Mouse (Mus musculus): ENCODE results near the gene Aplf. TPM values are rescaled to one million over a fixed set of nuclear protein-coding genes. Genes with fewer than 3 reads are reported as not detected.

The Aplf gene
- polyA plus RNA-seq, 2 experiments = 10.3 to 14.3 TPM

DNA sequence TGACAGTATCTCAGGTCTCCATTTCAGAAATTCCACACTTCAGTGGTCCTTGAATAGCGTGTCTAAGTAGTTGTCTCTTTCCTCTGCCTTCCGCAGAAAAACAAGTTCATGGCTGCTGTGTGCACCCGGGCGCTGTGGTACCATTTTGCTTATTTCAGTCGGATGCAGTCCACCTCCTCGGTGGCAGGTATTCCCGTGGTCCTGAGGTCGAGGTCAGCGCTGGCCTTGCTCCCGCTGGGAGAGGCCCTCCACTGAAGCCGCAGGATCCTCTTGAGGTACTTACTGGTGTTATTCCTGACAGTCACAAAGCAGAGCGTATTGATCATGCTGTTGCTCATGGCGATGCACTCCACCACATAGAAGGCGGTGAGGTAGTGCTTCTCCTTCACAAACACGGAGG, 90.9 kb downstream of the Aplf start:
- Histone ChIP-seq H3K4me3 (replicated peaks; ENCODE audit: low read length) (no peak overlapping the region), H3K27ac (replicated peaks; ENCODE audit: low read depth, low read length) (no peak overlapping the region), H3K4me1 (ENCODE audit: control insufficient read depth, insufficient read depth, low read length) (peaks cover 14% of the 10 kb centered on the region; the same call in 1 of the 2 replicates), H3K4me2 (replicated peaks; ENCODE audit: low read depth, low read length, severe bottlenecking) (no peak overlapping the region), H3K9ac (ENCODE audit: low read depth, low read length, severe bottlenecking) (no peak overlapping the region), H3K9me3 (ENCODE audit: control insufficient read depth, low read length) (no peaks in the 10 kb centered on the region), H3K27me3 (ENCODE audit: control insufficient read depth, insufficient read depth, low read length) (no peaks in the 10 kb centered on the region), H3K36me3 (ENCODE audit: control insufficient read depth, insufficient read depth, low read length) (no peaks in the 10 kb centered on the region)
- DNase-seq (ENCODE audit: low spot score) = no peak
- WGBS = 92% methylated on average over 15 of the region's 15 CpGs
- no peak for TF ChIP-seq POLR2A (IDR thresholded peaks at IDR 0.05; ENCODE audit: borderline replicate concordance, extremely low read depth, insufficient read depth, insufficient read length)
- ATAC-seq (ENCODE audit: low FRiP score, low read depth) = no peak

Other genes starting within 250 kb of the Aplf start
- gene Bmp10, start 243.2 kb downstream of the Aplf start, polyA plus RNA-seq (2012; rRNA removed) = 0.04 TPM in 1 of 2 replicates, not detected in the other
- not detected in 2 replicates for gene Bmp10, start 243.2 kb downstream of the Aplf start, polyA plus RNA-seq (2014; fragmentation: Nextera tagmentation; extraction: Ambion mirVana)
- 2.6 and 3.2 TPM in 2 replicates for gene Arhgap25, start 138.9 kb downstream of the Aplf start, polyA plus RNA-seq (2012; rRNA removed)
- gene Arhgap25, start 138.9 kb downstream of the Aplf start, polyA plus RNA-seq (2014; fragmentation: Nextera tagmentation; extraction: Ambion mirVana) = 6.4 and 6.8 TPM in 2 replicates
- 5.1 and 5.7 TPM in 2 replicates for gene Prokr1, start 81.5 kb downstream of the Aplf start, polyA plus RNA-seq (2012; rRNA removed)
- gene Prokr1, start 81.5 kb downstream of the Aplf start, polyA plus RNA-seq (2014; fragmentation: Nextera tagmentation; extraction: Ambion mirVana) = 4.4 and 4.7 TPM in 2 replicates
- 0.98 and 1.3 TPM in 2 replicates for gene Efcc1, start 58.7 kb upstream of the Aplf start, polyA plus RNA-seq (2012; rRNA removed)
- 0.64 and 0.80 TPM in 2 replicates for gene Efcc1, start 58.7 kb upstream of the Aplf start, polyA plus RNA-seq (2014; fragmentation: Nextera tagmentation; extraction: Ambion mirVana)
- 1.4 and 2.5 TPM in 2 replicates for gene Gp9, start 105.9 kb upstream of the Aplf start, polyA plus RNA-seq (2012; rRNA removed)
- gene Gp9, start 105.9 kb upstream of the Aplf start, polyA plus RNA-seq (2014; fragmentation: Nextera tagmentation; extraction: Ambion mirVana) = 1.9 and 2.0 TPM in 2 replicates
- gene Rab43, start 140.0 kb upstream of the Aplf start, polyA plus RNA-seq (2012; rRNA removed) = 13.3 and 23.7 TPM in 2 replicates
- gene Rab43, start 140.0 kb upstream of the Aplf start, polyA plus RNA-seq (2014; fragmentation: Nextera tagmentation; extraction: Ambion mirVana) = 14.3 and 15.1 TPM in 2 replicates
- 4.5 and 9.1 TPM in 2 replicates for gene Gm45140, start 163.6 kb upstream of the Aplf start, polyA plus RNA-seq (2012; rRNA removed)
- gene Gm45140, start 163.6 kb upstream of the Aplf start, polyA plus RNA-seq (2014; fragmentation: Nextera tagmentation; extraction: Ambion mirVana) = 2.7 and 4.3 TPM in 2 replicates
- gene Isy1, start 166.6 kb upstream of the Aplf start, polyA plus RNA-seq (2012; rRNA removed) = 39.2 and 51.5 TPM in 2 replicates
- 39.1 and 41.8 TPM in 2 replicates for gene Isy1, start 166.6 kb upstream of the Aplf start, polyA plus RNA-seq (2014; fragmentation: Nextera tagmentation; extraction: Ambion mirVana)
- gene Cnbp, start 178.9 kb upstream of the Aplf start, polyA plus RNA-seq (2012; rRNA removed) = 437 and 460 TPM in 2 replicates
- gene Cnbp, start 178.9 kb upstream of the Aplf start, polyA plus RNA-seq (2014; fragmentation: Nextera tagmentation; extraction: Ambion mirVana) = 1,093 and 1,108 TPM in 2 replicates
- gene Copg1, start 215.6 kb upstream of the Aplf start, polyA plus RNA-seq (2012; rRNA removed) = 135 and 137 TPM in 2 replicates
- gene Copg1, start 215.6 kb upstream of the Aplf start, polyA plus RNA-seq (2014; fragmentation: Nextera tagmentation; extraction: Ambion mirVana) = 177 and 186 TPM in 2 replicates
- gene Hmces, start 241.7 kb upstream of the Aplf start, polyA plus RNA-seq (2012; rRNA removed) = 42.6 and 44.1 TPM in 2 replicates
- 48.9 and 59.0 TPM in 2 replicates for gene Hmces, start 241.7 kb upstream of the Aplf start, polyA plus RNA-seq (2014; fragmentation: Nextera tagmentation; extraction: Ambion mirVana)

Data from limb, embryonic 14.5 days (tissue).